Mouse (Mus musculus) neutrophil, adult 83 days (primary cell): ENCODE data around the gene Lmo2. TPM values are rescaled to one million over a fixed set of nuclear protein-coding genes. Genes with fewer than 3 reads are reported as not detected.

Experiments used
- total RNA-seq, 2 experiments: library from RNA; stranded (reverse); gene quantifications; one replicate each; pipeline ENCODE4 v1.2.4; 2023

Gene Lmo2
- 10 to 100 TPM; 89.4 to 90.2 TPM for total RNA-seq

DNA sequence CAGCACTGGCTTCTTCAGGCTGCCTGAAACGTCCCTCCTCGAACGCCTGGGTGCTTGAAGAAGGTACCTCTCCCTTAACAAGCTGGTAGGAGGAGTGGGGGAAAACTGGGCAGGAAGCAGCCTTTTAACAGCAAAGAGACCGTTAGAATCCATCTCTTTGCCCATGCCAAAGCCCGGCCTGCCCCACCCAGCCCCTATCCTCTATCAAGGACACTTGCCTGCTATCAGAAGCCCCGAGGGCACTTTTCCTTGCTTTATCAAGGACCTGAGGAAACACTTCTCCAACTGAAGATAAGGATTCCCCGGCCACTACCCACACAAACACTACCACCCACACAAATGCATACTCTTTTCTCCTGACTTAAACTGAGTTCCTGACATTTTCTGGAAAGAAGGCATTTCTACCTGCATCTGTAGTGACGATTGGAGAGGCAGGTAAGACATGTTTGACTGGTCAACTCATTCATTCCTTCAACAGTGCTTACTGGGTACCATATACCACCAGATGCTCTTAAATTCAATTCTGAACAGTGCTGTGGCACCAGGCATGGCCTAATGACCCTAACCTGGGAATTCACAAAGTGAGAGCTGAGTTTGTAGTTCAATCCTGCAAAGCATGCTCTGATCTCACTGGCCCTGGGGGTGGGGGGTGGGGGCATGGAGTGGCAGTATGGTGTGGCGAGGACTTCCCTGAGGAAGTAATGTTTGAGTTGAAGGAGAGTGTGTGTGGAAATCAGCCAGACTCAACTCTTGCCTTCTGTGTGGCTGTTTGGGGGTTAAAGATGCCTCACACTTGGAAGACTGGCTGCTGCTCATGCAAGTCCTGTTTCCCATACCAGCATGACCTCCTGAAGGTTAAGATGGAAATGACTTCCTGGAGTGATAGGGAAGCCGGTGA lies at the start of gene Lmo2:
Lmo2 (plus strand) TSS at position 338 of the 898 bp plus-strand sequence.

DNA sequence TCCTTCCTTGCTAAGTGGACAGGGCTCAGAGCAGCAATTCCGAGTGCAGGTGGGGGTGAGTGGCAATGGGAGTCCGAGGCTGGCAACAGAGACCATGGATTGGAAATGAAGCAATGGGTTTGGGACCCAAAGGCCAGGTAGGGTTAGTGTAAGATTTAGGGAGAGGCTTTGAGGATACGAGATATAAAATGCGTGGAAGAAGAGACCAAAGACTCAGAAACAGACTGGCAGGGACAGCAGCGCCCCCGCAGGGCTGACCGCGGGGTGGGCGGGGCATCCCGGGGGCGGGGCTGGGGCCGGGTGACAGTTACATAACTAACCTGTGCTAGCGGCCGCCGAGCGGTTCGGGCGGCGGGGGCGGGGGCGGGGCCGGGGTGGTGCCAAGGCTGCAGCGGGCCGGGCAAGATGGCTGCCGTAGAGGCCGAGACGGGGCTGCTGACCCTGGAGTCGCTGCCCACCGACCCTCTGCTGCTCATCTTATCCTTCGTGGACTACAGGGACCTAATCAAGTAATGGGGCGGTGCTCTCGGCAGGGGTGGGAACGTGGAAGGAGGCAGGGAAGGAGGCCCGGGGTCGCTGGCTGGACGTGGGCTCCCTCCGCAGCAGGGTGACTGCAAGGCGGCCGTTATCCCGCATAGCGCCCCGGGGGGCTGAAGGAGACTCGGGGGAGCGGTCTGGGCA lies 69.8 kb downstream of the Lmo2 start, which contains the start of gene Fbxo3:
Fbxo3 (plus strand) TSS at position 264 of the 681 bp plus-strand sequence.

DNA sequence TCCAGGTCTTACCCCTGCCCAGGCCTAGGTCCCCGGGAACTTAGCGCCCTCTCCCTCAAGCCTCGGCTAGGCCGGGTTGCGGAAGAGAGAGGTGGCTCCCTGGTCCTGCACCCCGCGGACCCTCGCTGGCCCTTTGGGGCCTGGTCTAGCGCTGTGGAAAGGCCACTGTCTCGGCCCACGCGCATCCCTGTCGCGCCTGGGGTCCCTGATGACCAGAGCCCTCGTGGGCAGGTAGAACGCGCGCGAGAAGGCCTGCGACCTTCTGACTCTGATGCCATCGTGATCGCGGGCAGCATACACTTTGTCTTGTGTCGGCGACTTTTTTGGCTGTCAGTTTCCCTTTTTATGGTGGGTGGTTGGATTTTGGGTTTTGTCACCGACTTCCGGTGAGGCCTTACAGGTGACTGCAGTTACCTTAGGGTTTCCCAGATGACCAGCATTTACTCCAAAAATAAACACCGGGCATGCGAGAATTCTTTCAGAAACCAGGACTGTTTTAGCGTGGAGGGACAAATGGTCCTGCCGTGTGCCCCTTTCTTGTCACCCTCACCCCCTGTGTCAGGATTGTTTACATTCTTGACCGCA lies 70.4 kb downstream of the Lmo2 start, which contains the start of gene 4931422A03Rik:
4931422A03Rik (minus strand) TSS at position 223 of the 585 bp plus-strand sequence.

Other genes with a start within 250 kb of the Lmo2 start
- gene Nat10, start 196.7 kb upstream of the Lmo2 start, total RNA-seq, result 10 to 100 TPM; 15.4 to 18.9 TPM
- gene Caprin1, start 160.3 kb upstream of the Lmo2 start, total RNA-seq, result 100 to 1,000 TPM; 174 to 181 TPM
- gene Fbxo3, start 69.7 kb downstream of the Lmo2 start, total RNA-seq, result 10 to 100 TPM; 34.6 to 35.7 TPM
- not detected for gene 4931422A03Rik, start 70.4 kb downstream of the Lmo2 start, total RNA-seq
- gene Gm10912, start 107.8 kb downstream of the Lmo2 start, total RNA-seq, result not detected
- not detected for gene Gm10799, start 110.6 kb downstream of the Lmo2 start, total RNA-seq
- gene Cd59b, start 111.9 kb downstream of the Lmo2 start, total RNA-seq, result 1 to 10 TPM in 1 of 2 experiments, not detected in 1; 1.9 TPM
- 1 to 10 TPM in 1 of 2 experiments, under 1 TPM in 1; 0.71 to 1.4 TPM for gene Cd59a, start 137.8 kb downstream of the Lmo2 start, total RNA-seq
- gene A930018P22Rik, start 164.8 kb downstream of the Lmo2 start, total RNA-seq, result not detected